Mouse (Mus musculus) ES-E14 (cell line): ENCODE data around the gene Slc17a7.

ENCODE experiments used
- CHD2 ChIP-seq: IDR thresholded peaks from 2 replicates; pipeline ENCODE4 v1.6.1; 2014; ENCODE audit warnings: mild to moderate bottlenecking, low read depth, low read length, inconsistent platforms
- HCFC1 ChIP-seq: IDR thresholded peaks from 2 replicates; pipeline ENCODE4 v1.6.1; 2012; ENCODE audit warnings: low read length, inconsistent platforms, borderline replicate concordance; ENCODE audit not compliant: insufficient read depth
- MAFK ChIP-seq: IDR thresholded peaks from 2 replicates; pipeline ENCODE4 v1.6.1; 2014; ENCODE audit warnings: mild to moderate bottlenecking, low read depth, low read length, inconsistent platforms; ENCODE audit not compliant: insufficient read depth
- ZC3H11A ChIP-seq: IDR thresholded peaks from 2 replicates; pipeline ENCODE4 v1.6.1; 2012; ENCODE audit warnings: low read depth, mild to moderate bottlenecking, inconsistent platforms, low read length, borderline replicate concordance
- ZNF384 ChIP-seq: IDR thresholded peaks from 2 replicates; pipeline ENCODE4 v1.6.1; 2012; ENCODE audit warnings: low read depth, low read length, inconsistent platforms

DNA sequence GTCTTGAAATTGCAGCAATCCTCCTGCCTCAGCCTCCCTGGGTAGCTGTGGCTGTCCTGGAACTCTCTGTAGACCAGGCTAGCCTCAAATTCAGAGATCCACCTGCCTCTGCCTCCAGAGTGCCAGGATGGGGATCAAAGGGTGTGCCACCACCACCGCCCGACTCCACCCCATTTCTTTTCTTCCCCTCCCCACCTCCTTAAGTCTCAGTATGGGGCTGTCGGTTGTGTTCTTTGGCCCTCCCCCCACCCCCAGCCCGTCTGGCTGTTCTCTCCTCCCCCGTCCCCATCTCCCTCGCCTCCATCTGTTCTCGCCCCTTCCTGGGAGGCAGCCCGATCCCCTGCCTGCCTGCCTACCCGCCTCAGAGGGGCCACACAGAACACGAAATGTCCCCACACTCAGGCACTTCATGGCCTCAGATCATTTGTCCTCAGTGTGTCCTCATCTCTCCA, 3.2 kb downstream of the Slc17a7 start:
- TF ChIP-seq CHD2 (no peak), MAFK (no peak), ZC3H11A (no peak), HCFC1 (no peak), ZNF384 (no peak)
